Mouse (Mus musculus) bone marrow macrophage, adult 2 months (primary cell): ENCODE measurements around the gene Gadd45a.

Source experiments
- CTCF ChIP-seq: IDR thresholded peaks from 2 replicates; pipeline ENCODE4 v1.5.1; 2012; ENCODE audit warnings: low read depth, mild to moderate bottlenecking, low read length, moderate library complexity
- POLR2A ChIP-seq: IDR thresholded peaks from 2 replicates; pipeline ENCODE4 v1.6.1; 2012; ENCODE audit warnings: mild to moderate bottlenecking, low read depth, low read length, borderline replicate concordance

DNA sequence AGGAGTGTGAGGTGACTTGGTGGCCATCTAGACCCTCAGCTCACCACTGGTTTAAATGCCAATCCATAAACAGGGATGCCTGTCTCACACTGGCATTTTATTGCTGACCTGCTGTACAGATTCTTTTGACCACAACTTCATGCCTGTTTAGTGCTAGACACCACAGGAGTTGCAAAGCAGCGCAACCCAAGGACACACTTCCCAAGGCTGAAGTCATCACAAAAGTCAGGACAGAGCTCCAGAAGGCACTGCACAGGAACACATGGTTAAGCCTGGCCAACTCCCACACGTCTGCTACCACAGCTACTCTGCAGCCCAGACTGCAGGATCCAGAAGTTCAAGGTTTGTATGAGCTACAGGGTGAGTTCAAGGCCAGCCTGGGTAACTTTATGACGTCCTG lies 40.8 kb upstream of the Gadd45a start:
- no peak for TF ChIP-seq POLR2A
- no peak for TF ChIP-seq CTCF
